Mouse (Mus musculus) gastrocnemius, adult 18-20 months (tissue): ENCODE results near the gene 1700019N19Rik. TPM values are rescaled to one million over a fixed set of nuclear protein-coding genes. Genes with fewer than 3 reads are reported as not detected.

ENCODE experiments used
- total RNA-seq, 2 experiments: library from RNA; stranded (reverse); gene quantifications; 2 replicates each; pipeline ENCODE4 v1.2.3; 2021

1700019N19Rik gene
- total RNA-seq, 2 experiments from 2014 or later: not detected

Other genes with a start within 250 kb of the 1700019N19Rik start
- gene Pnlip, start 142.0 kb downstream of the 1700019N19Rik start, total RNA-seq: under 1 TPM in 1 of 2 experiments, not detected in 1; 0.59 TPM
- under 1 TPM in 1 of 2 experiments, not detected in 1; 0.71 TPM for gene Pnliprp1, start 65.6 kb downstream of the 1700019N19Rik start, total RNA-seq
- not detected for gene Pnliprp2, start 34.7 kb downstream of the 1700019N19Rik start, total RNA-seq
- not detected for gene Eno4, start 149.0 kb upstream of the 1700019N19Rik start, total RNA-seq
- 1 to 10 TPM; 4.3 to 4.7 TPM for gene Hspa12a, start 149.2 kb upstream of the 1700019N19Rik start, total RNA-seq